Mouse (Mus musculus): ENCODE data around the gene Rtp3.
A peak's percentile ranks its signal among the peaks of the same experiment; 100 is the strongest.

Gene Rtp3

DNA sequence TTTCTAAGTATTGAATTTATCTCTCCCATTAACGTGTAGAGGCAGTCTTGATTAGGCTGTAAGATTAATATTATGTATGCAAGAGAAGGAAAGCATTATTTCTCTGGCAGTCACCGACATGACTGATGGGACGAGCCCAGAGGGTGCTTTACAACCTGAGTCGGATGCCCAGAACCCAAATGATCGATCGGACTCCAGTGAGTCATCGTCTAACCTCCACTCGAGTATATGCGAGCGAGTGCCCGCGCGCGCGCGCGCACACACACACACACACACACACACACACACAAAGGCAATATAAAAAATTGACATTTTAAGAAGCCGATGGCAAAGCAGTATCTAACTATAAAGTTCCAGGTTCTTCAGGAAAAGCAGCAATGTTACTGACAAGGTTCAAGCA is 45.0 kb downstream of the Rtp3 start:
- Histone ChIP-seq H3K27me3 (ENCODE audit: control insufficient read depth, insufficient read depth, low read length, poor library complexity, severe bottlenecking) (no peaks in the 10 kb centered on the region), H3K36me3 (ENCODE audit: control insufficient read depth, insufficient read depth, low read length, poor library complexity, severe bottlenecking) (no peaks in the 10 kb centered on the region)
- no peak for DNase-seq (ENCODE audit: low read depth, low spot score)

DNA sequence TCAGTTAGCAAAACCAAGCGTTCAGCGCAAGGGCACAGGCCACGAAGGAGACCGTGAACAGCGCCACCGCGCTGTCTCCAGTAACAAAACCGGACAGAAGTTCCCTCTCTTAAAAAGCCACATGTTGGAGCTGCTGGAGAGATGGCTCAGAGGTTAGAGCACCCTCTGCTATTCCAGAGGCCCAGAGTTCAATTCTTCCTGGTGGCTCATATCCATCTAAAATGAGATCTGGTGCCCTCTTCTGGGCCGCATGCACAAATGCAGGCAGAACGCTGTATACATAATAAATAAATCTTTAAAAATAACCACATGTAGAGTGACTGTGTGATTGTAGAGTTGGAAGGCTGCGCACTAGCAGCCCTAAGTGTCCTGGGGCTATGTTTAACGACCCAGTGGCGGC is 46.1 kb downstream of the Rtp3 start:
- Histone ChIP-seq H3K36me3 (ENCODE audit: control insufficient read depth, insufficient read depth, low read length, poor library complexity, severe bottlenecking) (no peaks in the 10 kb centered on the region), H3K27me3 (ENCODE audit: control insufficient read depth, insufficient read depth, low read length, poor library complexity, severe bottlenecking) (no peaks in the 10 kb centered on the region)
- peak; percentile 10 for DNase-seq (ENCODE audit: low read depth, low spot score)

DNA sequence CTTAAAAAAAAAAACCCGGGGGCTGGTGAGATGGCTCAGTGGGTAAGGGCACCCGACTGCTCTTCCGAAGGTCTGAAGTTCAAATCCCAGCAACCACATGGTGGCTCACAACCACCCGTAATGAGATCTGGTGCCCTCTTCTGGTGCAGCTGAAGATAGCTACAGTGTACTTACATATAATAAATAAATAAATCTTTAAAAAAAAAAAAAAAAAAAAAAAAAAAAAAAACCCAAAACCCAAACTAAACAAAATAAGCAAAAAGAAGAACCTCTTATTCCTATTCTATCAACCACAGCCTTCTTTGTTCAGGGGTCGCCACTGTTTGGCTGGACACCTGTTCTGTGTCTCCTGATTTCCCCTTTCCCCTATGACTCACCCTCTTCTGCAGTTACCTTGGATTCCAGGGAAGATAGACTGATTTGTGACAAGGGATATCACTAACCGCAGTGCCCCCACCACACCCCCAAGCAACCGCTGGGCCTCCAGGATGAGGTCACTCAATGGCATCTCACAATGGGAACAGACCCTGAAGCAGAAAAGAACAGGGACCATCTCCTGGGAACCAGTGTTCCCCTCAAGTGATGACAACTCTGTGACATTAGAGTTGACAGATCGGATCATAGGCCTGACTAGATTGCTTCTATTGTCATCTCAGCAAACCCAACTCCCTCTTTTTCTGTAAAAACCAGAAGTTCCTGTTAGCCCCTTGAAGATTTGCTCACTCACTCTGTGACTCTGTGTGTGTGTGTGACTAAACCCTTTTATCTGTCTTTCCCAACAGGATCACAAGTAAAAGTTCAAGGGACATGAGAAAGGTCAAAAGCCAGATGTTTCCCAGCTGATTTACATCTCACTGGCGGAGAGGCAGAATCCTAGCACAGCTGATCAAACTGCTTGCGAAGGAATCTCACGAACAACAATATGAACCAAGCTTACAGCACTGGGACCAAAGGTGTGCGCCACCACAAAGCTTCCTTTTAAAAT is 52.6 kb downstream of the Rtp3 start:
- DNase-seq (ENCODE audit: low read depth, low spot score), result no peak
- no peaks in the 10 kb centered on the region for H3K27me3 ChIP-seq (ENCODE audit: control insufficient read depth, insufficient read depth, low read length, poor library complexity, severe bottlenecking)

DNA sequence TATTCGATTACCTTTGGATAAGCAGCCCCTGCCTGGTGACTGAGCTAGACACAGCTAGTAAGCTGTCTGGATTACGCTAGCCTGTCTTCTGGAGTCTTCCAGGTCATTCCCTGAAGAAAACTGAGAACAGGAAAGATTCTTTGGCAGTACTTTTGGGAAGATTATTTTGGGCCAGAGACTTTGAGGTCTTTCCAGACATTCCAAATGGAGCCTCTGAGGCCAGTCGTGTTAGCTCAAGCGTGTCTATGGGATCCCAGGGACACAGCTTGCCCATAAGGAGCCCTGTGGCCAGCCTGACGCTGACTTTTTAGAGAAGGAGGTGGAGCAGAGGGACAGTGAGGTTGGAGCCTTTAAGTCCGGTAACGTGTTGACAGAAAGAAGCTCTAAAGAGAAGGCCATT is 54.4 kb downstream of the Rtp3 start:
- no peak for DNase-seq (ENCODE audit: low read depth, low spot score)
- H3K27me3 ChIP-seq (ENCODE audit: control insufficient read depth, insufficient read depth, low read length, poor library complexity, severe bottlenecking), result no peaks in the 10 kb centered on the region
- H3K36me3 ChIP-seq (ENCODE audit: control insufficient read depth, insufficient read depth, low read length, poor library complexity, severe bottlenecking), result no peaks in the 10 kb centered on the region

More for the DNA sequence above, 52.6 kb downstream of the Rtp3 start:
- H3K36me3 ChIP-seq (ENCODE audit: control insufficient read depth, insufficient read depth, low read length, poor library complexity, severe bottlenecking), result no peaks in the 10 kb centered on the region

Measured in splenic B cell, adult 2 months (primary cell).